Mouse (Mus musculus) adrenal gland, adult 18-20 months (tissue): ENCODE results near the gene Uqcr11. TPM values are rescaled to one million over a fixed set of nuclear protein-coding genes. Genes with fewer than 3 reads are reported as not detected.

Experiments used
- DNase-seq, 2 experiments: peaks; one replicate each; pipeline ENCODE4 v3.0.0; 2021 to 2022; ENCODE audit warnings: low spot score in 2 of 2
- total RNA-seq, 2 experiments: library from RNA; stranded (reverse); gene quantifications; 1 replicate in 1 of 2; 2 replicates in 1 of 2; pipeline ENCODE4 v1.2.3; 2021

Uqcr11 gene
- total RNA-seq, 2 experiments from 2014 or later, result 797 to 1,071 TPM

DNA sequence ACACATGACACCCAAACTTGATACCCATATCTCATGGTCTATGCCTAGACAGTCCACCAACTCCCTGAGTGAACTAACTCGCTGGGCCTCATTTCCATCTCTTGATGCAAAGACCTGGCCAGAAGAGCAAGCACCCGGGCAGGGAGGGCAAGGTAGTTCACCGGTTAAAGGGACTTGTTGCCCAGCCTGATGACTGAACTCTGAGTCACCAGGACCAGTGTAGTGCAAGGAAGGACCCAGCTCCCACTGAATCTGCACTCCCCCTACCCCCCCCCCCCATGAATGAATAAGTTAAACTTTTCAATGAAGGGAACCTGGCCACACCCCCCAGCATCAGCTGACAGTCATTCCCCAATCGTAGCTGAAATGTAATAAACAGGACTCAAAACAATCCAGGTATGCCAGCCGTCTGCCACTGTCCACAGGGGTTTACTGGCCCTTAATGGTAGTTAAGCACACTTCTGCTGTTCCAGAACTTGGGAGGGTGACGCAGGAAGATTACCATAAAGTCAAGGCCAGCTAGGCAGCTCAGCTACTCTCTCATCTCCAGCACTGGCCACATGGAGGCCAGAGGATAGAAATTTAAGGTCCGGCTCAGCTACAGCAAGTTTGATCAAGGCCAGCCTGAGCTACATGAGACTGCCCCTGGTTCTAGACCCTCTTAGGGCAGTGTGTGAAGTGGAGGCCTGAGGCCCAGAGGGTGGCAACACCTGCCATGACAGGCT is 23.8 kb downstream of the Uqcr11 start:
- no peak for DNase-seq

- peak in 1 of 2 experiments; percentile 52 for DNase-seq
Observed at GRCm38 (mm10) chr10:80377716-80378115, 28.9 kb downstream of the Uqcr11 start.

DNA sequence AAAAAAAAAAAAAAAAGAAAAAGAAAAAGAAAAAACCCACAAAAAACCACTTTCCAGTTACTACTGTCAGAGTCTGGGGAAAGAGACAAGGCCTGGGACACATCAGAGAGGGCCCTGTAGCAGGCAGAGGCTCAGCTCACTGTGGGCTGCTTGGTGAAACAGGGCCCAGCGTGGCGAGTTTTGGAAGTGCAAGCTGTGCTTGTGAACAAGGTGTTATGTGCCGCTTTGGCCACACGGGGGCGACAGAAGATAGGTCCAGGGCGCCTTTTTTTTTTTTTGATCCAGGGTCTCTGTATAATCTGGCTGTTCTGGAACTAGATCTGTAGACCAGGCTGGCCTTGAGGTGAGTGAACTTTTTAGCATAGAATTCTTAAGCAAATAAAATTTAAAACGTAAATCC is 30.5 kb downstream of the Uqcr11 start:
- peak; percentile 90 to 92 for DNase-seq

- DNase-seq, result peak; percentile 70 to 76
Observed at GRCm38 (mm10) chr10:80374063-80374462, 32.6 kb downstream of the Uqcr11 start.

- DNase-seq, result no peak
Observed at GRCm38 (mm10) chr10:80372706-80373105, 33.9 kb downstream of the Uqcr11 start.

- no peak for DNase-seq
Observed at GRCm38 (mm10) chr10:80371983-80372382, 34.6 kb downstream of the Uqcr11 start.

DNA sequence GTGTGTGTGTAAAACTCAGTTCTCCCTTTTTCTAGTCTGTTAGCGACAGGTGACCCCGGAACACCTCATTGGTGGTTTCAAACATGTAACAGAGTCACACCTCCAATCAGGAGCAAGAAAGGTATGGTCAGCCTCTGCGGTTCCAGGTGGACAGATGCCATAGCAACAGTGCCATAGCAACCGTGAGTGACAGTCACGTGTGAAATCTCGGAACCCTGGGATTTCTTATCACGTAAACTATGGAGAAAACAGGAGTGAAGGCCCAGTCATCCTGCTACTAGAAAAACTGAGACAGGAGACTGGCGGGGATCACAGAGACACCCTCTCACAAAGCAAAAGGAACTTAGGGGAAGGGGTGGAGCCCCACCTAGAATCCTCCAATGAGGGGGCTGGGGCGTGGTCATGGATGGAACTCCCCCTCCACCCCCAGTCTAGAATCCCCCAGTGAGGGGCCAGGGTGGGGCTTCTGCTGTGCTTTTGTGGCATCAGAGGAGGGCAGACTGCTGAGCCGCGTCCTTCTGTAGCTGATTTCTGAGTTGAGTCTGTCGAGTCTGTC is 35.1 kb downstream of the Uqcr11 start:
- DNase-seq, result no peak

- no peak for DNase-seq
Observed at GRCm38 (mm10) chr10:80369995-80370747, 36.5 kb downstream of the Uqcr11 start.

GRCm38 (mm10) chr10:80368392-80368791 is 38.2 kb downstream of the Uqcr11 start:
- no peak for DNase-seq

GRCm38 (mm10) chr10:80367954-80368353 is 38.7 kb downstream of the Uqcr11 start:
- no peak for DNase-seq

GRCm38 (mm10) chr10:80365736-80366135 is 40.9 kb downstream of the Uqcr11 start:
- no peak for DNase-seq

GRCm38 (mm10) chr10:80363734-80364133 is 42.9 kb downstream of the Uqcr11 start:
- DNase-seq, result no peak

- DNase-seq, result no peak
Observed at GRCm38 (mm10) chr10:80357994-80358639, 48.5 kb downstream of the Uqcr11 start.

- DNase-seq, result no peak
Observed at GRCm38 (mm10) chr10:80357336-80357735, 49.3 kb downstream of the Uqcr11 start.

DNA sequence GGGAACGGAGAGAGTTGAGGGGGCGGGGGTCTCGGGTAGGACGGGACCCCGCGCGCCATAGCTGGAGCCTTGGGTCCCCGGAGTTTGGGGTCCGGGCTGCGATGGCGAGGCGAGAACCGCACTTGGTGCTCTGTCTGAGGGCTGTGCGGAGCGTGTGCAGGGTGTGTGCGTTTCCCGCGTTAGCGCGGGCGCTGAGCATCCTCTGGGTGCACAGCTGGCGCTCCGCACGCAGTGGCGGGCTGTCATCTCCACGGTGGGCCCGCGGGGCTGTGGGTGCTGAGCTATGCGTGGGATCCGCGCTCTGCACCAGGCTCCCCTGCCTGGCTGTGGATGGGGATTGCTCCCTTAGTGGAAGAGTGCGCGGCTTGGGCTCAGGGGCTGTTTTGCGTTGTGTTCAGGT is 49.9 kb downstream of the Uqcr11 start:
- DNase-seq, result no peak

- DNase-seq, result no peak
Observed at GRCm38 (mm10) chr10:80356001-80356682, 50.5 kb downstream of the Uqcr11 start, which contains the start of gene Plk5. Gene Plk5, plus strand, starts transcription at chr10:80356459.

DNA sequence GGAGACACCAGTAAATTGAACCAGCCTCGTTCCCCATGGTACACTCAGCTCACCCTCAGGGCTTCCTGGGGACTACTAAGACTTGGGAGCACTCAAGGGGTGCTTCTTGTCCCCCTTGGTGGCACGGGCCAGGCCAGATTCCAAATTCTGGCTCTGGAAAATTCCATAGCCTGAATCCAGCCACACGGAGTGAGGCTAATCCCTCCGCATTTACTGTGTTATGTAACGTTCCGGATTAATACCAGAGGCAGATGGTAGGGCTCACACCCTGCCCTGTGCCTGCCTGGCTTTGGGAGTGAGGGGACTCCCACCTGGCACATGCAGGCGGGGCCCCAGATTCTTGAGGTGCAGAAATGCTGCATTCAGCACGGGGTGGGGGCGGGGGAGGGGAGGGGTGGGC is 51.2 kb downstream of the Uqcr11 start:
- DNase-seq, result no peak
